Mouse (Mus musculus): ENCODE measurements at regions not wholly inside any gene's neighbourhood (a gene's known extent, or its start where the extent isn't known, plus 50 kb on each side); places are given as distances from the start of the nearest gene placed in this dataset.

DNA sequence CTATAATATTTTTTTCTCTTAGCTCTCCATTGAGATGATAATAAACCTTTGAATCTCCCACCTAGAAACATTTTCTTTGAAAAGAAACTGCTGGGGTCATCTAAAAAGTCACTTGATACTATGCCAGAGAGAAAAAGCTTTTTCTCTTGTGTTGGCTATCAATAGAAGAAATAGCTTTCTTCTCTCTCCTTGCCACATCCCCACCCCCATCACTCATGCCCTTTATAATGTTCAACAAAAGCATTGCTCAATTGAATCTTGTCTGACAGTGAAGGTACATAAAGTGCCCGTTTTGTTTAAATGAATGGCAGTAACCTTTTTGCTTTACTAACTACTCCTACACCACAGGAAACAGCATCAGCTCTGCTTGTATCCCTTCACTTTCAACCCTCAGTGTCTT, 1525.3 kb upstream of the Adgrl3 start:
- 11% methylated on average over 1 of the region's 1 CpGs for WGBS
- ATAC-seq (replicated peaks), result peak; percentile 58; the same call in 1 of the 2 replicates
- Histone ChIP-seq H3K9me3 (no peaks in the 10 kb centered on the region), H3K9ac (no peak overlapping the region), H3K4me2 (no peak overlapping the region), H3K27ac (no peak overlapping the region), H3K4me3 (no peak overlapping the region), H3K36me3 (replicated peaks) (no peaks in the 10 kb centered on the region), H3K27me3 (replicated peaks) (no peaks in the 10 kb centered on the region), H3K4me1 (no peaks in the 10 kb centered on the region)

Measured in midbrain, embryonic 15.5 days (tissue).